Mouse (Mus musculus): ENCODE data around the gene Clgn.
"Not testable (repeated sequence)": the region's sequence is repeated elsewhere in the genome, so short reads cannot be mapped to it uniquely, and the experiment has no call there.

The Clgn gene

DNA sequence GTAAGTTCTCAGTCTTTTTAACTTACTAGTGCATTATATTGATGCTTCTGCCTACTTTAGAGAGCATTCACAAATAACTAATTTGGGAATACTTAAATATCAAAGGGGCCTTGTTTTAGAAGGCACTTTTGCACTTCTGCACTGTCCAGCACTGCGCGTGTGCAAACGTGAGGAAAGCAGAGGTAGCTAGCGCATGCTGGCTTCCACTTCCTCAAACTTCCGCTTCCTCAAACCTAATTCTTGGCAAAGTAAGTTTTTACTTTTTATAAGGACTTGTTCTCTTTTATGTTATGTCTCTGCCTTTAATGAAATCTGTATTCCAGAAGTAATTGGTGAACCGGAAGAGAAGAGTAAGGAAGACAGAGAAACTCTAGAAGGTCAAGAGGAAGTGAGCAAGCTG is 35.5 kb downstream of the Clgn start:
- DNase-seq, result no peak

DNA sequence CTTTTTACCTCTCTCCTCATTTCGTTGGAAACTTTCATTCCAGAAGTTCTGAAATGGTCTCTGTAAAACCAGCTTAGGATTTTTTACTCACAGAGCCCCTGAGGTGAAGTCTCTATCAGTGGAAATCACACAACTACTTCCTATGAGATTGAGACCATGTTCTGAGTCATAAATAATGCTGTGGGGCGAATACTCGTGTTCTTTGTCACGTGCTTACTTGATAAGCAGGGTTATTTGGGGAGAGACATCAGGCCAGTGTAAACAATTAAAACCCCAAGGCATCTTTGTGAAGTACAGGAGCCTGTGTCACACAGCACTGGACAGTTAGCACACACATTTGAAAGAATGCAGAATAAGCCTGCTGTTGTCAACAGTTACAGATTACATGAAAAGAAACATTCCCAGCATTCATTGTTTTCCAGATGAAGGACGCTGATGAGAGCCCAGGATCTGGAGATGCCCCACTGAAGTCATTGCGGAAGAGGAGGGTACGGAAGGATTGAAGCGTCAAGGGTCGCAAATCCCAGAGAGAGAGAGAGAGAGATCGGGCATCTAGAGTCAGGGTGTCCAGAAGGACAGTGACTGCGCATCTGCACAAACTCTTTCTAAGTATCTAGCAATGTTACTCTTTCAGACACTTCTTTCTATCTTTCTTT is 36.6 kb downstream of the Clgn start:
- DNase-seq, result no peak

DNA sequence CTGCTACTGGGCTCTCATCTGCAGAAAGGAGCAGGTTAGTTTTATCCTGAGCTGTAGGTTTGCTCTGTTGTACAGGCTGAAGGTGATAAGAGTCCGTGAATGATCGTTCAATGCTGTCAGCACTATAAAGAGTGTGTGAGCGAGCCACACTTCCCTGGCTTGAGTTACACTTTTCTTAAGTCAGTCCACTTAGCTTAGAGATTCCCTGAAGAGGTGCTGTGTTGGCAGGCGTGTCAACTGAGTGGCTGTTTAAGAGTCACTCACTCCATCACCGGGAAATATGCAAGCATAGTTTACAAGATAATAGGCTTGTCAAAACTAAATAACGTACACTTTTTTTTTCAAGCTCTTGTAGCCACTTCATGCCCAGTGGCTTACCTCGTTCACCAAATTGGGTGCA is 37.3 kb downstream of the Clgn start:
- no peak for DNase-seq

DNA sequence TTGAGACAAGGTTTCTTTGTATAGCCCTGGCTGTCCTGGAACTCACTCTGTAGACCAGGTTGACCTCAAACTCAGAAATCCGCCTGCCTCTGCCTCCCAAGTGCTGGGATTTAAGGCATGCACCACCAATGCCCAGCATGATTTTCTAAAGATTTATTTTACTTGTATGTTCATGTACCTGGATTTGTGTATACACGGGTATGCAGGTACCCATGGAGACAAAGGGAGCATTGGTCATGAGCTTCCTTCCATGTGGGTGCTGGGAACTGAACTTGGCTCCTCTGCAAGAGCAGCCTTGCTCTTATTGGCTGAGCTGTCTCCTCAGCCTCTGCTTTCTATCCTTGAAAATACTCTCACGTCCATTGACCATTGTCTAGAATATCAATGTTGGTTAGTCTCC is 39.0 kb downstream of the Clgn start:
- not testable (repeated sequence) for DNase-seq

DNA sequence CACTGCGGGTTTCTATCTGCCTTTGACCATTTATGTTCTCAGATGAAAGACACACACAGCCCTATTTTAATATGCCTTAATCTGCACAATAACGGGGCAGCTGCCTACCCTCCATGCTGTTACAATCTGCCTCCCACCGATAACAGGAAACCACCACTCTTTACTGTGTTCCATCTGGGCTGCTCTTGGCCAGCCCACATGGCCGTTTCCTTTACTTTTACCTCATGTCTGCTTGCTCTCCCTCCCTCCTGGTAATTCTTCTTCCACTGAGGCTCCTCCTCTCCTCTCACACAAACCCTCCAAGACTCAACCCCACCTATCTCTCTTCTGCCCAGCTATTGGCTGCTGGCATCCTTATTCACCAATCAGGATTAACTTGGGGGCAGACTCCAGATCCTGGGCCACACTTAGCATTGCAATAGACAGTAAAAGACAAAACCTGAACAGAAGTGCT is 39.4 kb downstream of the Clgn start:
- no peak for DNase-seq

DNA sequence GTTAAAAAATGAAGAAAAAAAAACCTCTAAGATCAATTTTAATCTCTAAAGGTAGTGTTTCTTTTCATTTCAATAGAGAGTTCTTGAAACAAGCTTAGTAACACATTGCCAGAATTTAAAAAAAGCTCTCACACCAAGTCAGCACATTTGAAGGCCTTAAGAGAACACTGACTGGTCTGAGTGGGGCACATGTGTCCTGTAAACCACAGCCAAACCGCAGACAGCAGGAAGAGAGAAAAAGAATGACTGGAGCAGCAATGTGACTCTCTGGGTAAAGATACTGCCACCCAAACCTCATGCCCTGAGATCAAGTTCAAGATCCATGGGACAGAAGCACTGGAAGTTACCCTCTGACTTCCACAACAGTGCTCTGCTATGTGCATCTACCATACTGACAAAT is 47.4 kb downstream of the Clgn start:
- no peak for DNase-seq

DNA sequence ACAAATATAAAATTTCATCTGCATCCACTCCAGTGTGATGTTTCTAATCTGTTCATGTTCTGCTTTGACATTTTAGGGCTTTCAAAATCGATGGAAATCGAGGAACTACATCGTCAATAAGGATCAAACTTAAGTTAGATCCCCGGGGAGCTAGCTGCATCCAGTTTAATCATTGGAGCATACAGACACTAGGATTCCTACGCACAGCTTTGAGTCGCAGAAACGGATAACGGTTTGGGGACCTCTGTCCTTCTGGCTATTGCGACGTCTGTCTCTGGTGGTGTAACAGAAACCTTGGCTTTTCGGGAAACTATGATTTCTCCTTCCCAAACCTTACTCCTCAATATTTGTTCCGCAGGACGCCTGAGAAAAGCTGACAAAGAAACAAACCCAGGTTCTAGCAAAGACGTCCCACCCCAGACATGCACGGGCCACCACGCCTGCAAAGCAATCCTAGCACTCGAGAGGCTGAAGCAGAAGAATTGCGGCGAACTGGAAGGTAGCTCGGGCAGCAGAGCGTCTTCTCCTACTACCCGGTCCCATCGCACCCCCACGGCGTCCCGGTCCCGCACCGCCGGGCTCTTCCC is 52.1 kb downstream of the Clgn start:
- peak; percentile 49 for DNase-seq

DNA sequence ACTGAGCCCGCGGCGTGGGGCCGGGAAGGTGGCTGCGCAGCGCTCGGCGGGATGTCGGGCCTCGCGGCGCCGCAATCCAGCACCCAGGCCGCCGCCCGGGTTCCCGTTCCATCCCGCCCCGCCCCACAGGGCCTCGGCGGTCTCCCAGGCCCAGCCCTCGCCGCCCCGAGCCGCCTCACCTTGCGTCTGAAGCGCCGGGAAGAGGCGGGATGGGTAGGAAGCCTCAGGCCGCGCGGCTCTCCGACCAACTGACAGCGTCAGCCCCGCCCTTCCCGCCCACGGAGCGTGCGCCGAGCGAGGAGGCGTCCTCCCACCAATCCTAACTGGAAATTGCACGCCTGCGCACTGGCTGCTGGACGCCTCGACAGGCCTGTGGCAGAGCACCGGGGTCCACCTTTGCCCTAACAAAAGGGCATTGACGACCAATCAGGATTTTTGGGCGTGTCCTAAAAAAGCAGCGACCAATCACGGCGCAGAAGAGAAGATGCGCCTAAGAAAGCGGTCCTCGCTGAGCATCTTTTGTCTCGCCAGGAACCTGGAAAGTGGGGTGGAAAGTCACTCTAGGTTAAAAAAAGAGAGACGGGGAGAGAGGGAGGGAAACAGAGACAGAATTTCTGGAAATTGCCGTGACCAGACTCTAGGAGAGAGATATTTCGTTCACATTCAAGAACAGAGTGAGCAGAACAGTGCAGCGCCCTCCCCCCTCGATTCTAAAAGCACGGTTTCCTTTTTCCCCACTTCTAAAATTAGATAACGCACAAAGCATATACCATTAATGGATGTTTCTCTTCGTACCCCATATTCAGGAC is 52.8 kb downstream of the Clgn start:
- peak; percentile 99 for DNase-seq

DNA sequence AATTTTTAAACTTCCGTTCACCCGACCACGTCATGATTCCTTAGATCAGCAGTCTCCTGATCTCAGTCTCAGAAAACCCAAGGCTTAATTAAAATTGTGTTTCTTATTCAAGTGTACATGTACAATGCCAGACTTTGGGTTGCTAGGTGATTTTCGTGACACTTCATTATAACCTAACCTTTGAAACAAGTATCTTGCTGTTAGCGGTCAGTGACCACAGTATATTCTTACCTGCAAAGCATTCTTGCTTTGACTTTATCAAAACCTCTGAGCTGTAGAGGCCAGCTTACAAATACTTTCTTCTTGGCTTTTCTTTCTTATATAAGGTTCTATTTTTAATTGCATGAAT is 53.4 kb downstream of the Clgn start:
- DNase-seq, result peak; percentile 13

DNA sequence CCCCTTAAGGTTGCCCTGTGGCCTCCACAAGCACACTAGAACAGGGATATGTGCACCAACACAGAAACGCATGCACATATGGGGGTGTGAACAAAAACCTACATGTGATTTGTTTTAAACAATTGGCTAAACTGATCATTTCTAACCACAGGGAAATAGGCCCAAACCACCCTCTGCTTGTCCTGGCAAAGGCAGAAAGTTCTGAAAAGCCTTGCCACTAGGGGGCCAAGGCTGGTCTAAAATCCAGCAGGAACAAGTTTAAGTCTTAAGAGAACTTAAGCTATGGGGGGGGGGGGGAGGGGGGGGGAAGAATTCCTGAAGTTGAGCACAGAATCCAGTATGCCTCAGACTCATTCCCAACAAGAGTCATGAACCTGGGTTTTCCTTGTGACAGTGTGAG is 60.3 kb downstream of the Clgn start:
- peak; percentile 65 for DNase-seq

DNA sequence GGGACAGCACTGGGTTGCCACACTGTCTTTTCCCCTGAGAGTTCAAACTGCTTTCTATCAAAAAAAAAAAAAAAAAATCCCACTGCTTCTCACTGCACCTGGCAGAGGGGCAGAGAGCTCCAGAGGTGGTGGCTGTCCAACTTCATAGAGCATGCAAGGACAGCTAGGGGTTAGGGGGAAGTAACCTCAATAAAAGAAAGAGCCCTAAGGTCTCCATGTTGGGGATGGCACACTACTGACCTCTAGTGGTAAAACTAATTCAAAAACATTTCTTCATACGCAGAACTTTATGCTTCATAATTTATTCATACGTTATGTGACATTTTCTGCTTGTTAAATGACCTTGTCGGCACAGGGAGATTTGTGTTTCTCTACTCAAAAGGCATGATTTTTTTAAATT is 61.4 kb downstream of the Clgn start:
- DNase-seq, result peak; percentile 70

DNA sequence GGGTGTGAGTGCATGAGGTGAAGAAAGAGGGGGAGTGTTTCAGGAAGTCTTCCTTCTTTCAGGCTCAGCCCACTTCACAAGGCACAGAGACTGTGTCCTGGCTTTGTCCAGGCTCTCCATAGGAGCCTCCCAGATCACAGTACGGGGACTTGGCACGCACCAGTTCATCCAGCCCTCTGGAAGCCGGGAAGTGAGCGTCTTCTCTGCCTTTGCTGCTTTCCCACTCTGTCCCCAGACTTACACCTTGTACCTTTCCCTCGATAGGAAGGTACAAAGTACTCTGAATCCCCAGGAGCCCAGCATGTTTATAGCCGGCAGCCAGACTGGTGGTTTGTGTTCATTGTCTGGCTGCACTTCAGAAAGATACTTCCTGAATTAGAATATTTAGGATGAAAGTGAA is 67.5 kb downstream of the Clgn start:
- DNase-seq, result no peak

DNA sequence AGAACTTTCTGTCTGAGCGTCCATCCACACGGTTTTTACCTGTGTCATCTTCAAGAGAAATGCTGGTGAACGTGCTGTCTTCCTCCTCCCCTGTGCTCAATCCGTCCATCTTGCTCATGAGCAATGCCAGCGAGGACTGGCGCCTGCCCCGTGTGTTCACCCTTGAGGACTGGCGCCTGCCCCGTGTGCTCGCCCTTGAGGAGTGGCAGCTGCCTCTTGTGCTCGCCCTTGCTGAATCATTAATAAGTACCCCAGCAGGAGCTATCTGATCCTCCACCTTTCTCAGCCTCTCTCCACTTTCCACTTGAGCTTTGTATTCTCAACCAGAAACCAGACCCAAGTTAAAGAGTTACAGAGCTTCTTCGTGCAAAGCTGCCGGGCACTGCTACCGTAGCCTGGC is 68.6 kb downstream of the Clgn start, which contains the start of gene Scoc:
TSS of gene Scoc (minus strand) at position 170 of the 400 bp plus-strand sequence.
- no peak for DNase-seq

DNA sequence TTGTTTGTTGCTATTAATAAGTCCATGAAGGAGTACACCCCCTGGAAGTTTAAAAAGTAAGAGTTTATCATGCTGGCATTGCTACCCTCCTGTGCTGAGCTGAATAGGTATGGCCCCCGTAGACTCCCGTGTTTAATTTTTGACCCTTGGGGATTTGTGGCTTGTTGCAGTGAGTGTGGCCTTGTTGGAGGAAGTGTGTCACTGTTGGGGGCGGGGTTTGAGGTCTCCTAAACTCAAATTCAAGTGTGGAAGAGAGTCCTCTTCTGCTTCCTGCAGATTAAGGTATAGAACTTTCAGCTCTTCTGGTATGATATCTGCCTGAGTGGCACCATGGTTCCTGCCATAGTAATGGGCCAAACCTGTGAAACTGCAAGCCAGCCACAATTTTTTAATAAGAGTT is 69.9 kb downstream of the Clgn start:
- no peak for DNase-seq

Measured in embryo, embryonic 11 days (tissue).